Mouse (Mus musculus): Measurements from ENCODE around the gene Sept8.

GRCm38 (mm10) chr11:53479171-53479782, 39.8 kb upstream of the Sept8 start:
- TF ChIP-seq MAX (IDR thresholded peaks at IDR 0.05; ENCODE audit: low read depth) = no peak
- TF ChIP-seq POLR2A (IDR thresholded peaks at IDR 0.05; ENCODE audit: insufficient read length, low read depth) = no peak
- no peak for TF ChIP-seq USF1 (IDR thresholded peaks at IDR 0.05; ENCODE audit: low read depth)
- no peak for TF ChIP-seq MYOD1 (IDR thresholded peaks at IDR 0.05; ENCODE audit: control insufficient read depth in 1 of 3, insufficient read length in 2 of 3, low read depth in 2 of 3)
- no peak for TF ChIP-seq POLR2AphosphoS2 (IDR thresholded peaks at IDR 0.05; ENCODE audit: insufficient read length, low read depth)
- no peak for TF ChIP-seq E2F4 (IDR thresholded peaks at IDR 0.05; ENCODE audit: insufficient read depth)
- TF ChIP-seq CEBPB (IDR thresholded peaks at IDR 0.05; ENCODE audit: insufficient read depth, poor library complexity, severe bottlenecking) = no peak
- TF ChIP-seq MYOG (IDR thresholded peaks at IDR 0.05; ENCODE audit: control insufficient read depth in 1 of 3, insufficient read depth in 1 of 3, insufficient read length in 2 of 3, low read depth in 2 of 3) = no peak
- no peak for TF ChIP-seq TCF3 (IDR thresholded peaks at IDR 0.05; ENCODE audit: insufficient read length, low read depth)
- TF ChIP-seq TCF12 (IDR thresholded peaks at IDR 0.05; ENCODE audit: insufficient read depth, poor library complexity, severe bottlenecking) = no peak
- TF ChIP-seq REST (IDR thresholded peaks at IDR 0.05; ENCODE audit: insufficient read depth, insufficient read length) = no peak

All from myocyte (in vitro differentiated cells).